Mouse (Mus musculus): Measurements from ENCODE around the gene Ptprt. TPM values are rescaled to one million over a fixed set of nuclear protein-coding genes. Genes with fewer than 3 reads are reported as not detected.
"Not testable (repeated sequence)": the region's sequence is repeated elsewhere in the genome, so short reads cannot be mapped to it uniquely, and the experiment has no call there.

Ptprt gene
- total and polyA plus RNA-seq, 3 experiments: 0.02 to 0.36 (median 0.08) TPM

- no peak for DNase-seq
- Histone ChIP-seq H3K27me3 (ENCODE audit: control insufficient read depth, insufficient read depth, low read length) (no peaks in the 10 kb centered on the region; the same call in 1 of the 2 replicates), H3K79me2 (replicated peaks; ENCODE audit: control insufficient read depth, insufficient read depth, low read length) (no peaks in the 10 kb centered on the region), H3K4me1 (ENCODE audit: control insufficient read depth, insufficient read depth, low read length) (no peaks in the 10 kb centered on the region), H3K4me3 (no peak overlapping the region), H3K27ac (no peak overlapping the region), H3K36me3 (ENCODE audit: control insufficient read depth, insufficient read depth, low read length) (no peaks in the 10 kb centered on the region), H3K9ac (ENCODE audit: low read depth, low read length) (no peak overlapping the region)
- 38% methylated on average over 1 of the region's 1 CpGs for WGBS
- intact Hi-C loops (cut with DNase I): no loop called here
- TF ChIP-seq CTCF (IDR thresholded peaks at IDR 0.05) (no peak), EP300 (IDR thresholded peaks at IDR 0.05; ENCODE audit: insufficient read depth, low read depth, low read length) (no peak), POLR2A (IDR thresholded peaks at IDR 0.05; ENCODE audit: insufficient read depth, low read depth, low read length) (no peak)
Measured at GRCm38 (mm10) chr2:161527192-161527591, 1133.8 kb downstream of the Ptprt start.

GRCm38 (mm10) chr2:161519671-161520070, 1141.3 kb downstream of the Ptprt start:
- no peak overlapping the region for H3K9ac ChIP-seq (ENCODE audit: low read depth, low read length)
- H3K79me2 ChIP-seq (replicated peaks; ENCODE audit: control insufficient read depth, insufficient read depth, low read length): no peaks in the 10 kb centered on the region
- 34% methylated on average over 2 of the region's 2 CpGs for WGBS
- TF ChIP-seq CTCF (IDR thresholded peaks at IDR 0.05): no peak
- no peak for TF ChIP-seq POLR2A (IDR thresholded peaks at IDR 0.05; ENCODE audit: insufficient read depth, low read depth, low read length)
- no peak for TF ChIP-seq EP300 (IDR thresholded peaks at IDR 0.05; ENCODE audit: insufficient read depth, low read depth, low read length)
- DNase-seq: no peak
- H3K27ac ChIP-seq: no peak overlapping the region
- no peaks in the 10 kb centered on the region for H3K27me3 ChIP-seq (ENCODE audit: control insufficient read depth, insufficient read depth, low read length)
- H3K4me1 ChIP-seq (ENCODE audit: control insufficient read depth, insufficient read depth, low read length): no peaks in the 10 kb centered on the region
- intact Hi-C loops (cut with DNase I): no loop called here
- H3K4me3 ChIP-seq: no peak overlapping the region
- H3K36me3 ChIP-seq (ENCODE audit: control insufficient read depth, insufficient read depth, low read length): no peaks in the 10 kb centered on the region

GRCm38 (mm10) chr2:161516921-161517320, 1144.0 kb downstream of the Ptprt start:
- WGBS: 17% methylated on average over 5 of the region's 5 CpGs
- no peak for DNase-seq
- H3K9ac ChIP-seq (ENCODE audit: low read depth, low read length): no peak overlapping the region
- H3K79me2 ChIP-seq (replicated peaks; ENCODE audit: control insufficient read depth, insufficient read depth, low read length): no peaks in the 10 kb centered on the region
- no peak overlapping the region for H3K4me3 ChIP-seq
- H3K27me3 ChIP-seq (ENCODE audit: control insufficient read depth, insufficient read depth, low read length): no peaks in the 10 kb centered on the region
- no peaks in the 10 kb centered on the region for H3K36me3 ChIP-seq (ENCODE audit: control insufficient read depth, insufficient read depth, low read length)
- no peak overlapping the region for H3K27ac ChIP-seq
- H3K4me1 ChIP-seq (ENCODE audit: control insufficient read depth, insufficient read depth, low read length): peaks cover 1% of the 10 kb centered on the region; the same call in 1 of the 2 replicates
- intact Hi-C loops (cut with DNase I): no loop called here
- TF ChIP-seq CTCF (IDR thresholded peaks at IDR 0.05) (no peak), EP300 (IDR thresholded peaks at IDR 0.05; ENCODE audit: insufficient read depth, low read depth, low read length) (no peak), POLR2A (IDR thresholded peaks at IDR 0.05; ENCODE audit: insufficient read depth, low read depth, low read length) (no peak)

- H3K27ac ChIP-seq: no peak overlapping the region
- no peak overlapping the region for H3K9ac ChIP-seq (ENCODE audit: low read depth, low read length)
- H3K27me3 ChIP-seq (ENCODE audit: control insufficient read depth, insufficient read depth, low read length): no peaks in the 10 kb centered on the region
- intact Hi-C loops (cut with DNase I): no loop called here
- H3K4me1 ChIP-seq (ENCODE audit: control insufficient read depth, insufficient read depth, low read length): peaks cover 1% of the 10 kb centered on the region; the same call in 1 of the 2 replicates
- H3K36me3 ChIP-seq (ENCODE audit: control insufficient read depth, insufficient read depth, low read length): peaks cover 1% of the 10 kb centered on the region; the same call in 1 of the 2 replicates
- WGBS: 95% methylated on average over 1 of the region's 1 CpGs
- TF ChIP-seq EP300 (IDR thresholded peaks at IDR 0.05; ENCODE audit: insufficient read depth, low read depth, low read length) (no peak), POLR2A (IDR thresholded peaks at IDR 0.05; ENCODE audit: insufficient read depth, low read depth, low read length) (no peak), CTCF (IDR thresholded peaks at IDR 0.05) (no peak)
- H3K4me3 ChIP-seq: no peak overlapping the region
- no peak for DNase-seq
- no peaks in the 10 kb centered on the region for H3K79me2 ChIP-seq (replicated peaks; ENCODE audit: control insufficient read depth, insufficient read depth, low read length)
Measured at GRCm38 (mm10) chr2:161513256-161513655, 1147.7 kb downstream of the Ptprt start.

DNA sequence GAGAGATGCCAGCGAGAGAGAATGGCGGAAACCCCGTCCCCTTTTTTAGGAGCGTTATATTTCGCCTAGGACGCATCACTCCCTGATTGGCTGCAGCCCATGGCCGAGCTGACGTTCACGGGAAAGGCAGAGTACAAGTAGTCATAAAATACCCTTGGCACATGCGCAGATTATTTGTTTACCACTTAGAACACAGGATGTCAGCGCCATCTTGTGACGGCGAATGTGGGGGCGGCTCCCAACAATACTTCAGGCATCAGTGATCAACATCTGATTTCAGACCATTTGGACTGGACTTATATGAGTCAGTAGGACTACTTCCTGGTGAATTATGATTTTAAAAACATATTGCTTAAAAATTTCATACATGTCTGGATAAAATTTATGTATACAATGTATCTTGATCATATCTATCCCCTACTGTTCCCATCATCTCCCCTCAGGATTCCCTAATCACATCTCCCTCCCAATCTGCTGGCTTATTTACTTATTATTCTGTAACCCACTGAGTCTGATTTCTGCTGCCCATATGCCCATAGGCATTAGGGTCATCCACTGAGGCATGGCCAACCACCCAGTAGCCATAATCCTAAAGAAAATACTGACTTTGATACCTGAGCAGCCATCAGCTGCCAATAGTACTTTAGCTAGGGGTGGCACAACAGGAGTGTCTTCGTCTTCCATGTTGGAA, 1148.9 kb downstream of the Ptprt start:
- H3K27me3 ChIP-seq (ENCODE audit: control insufficient read depth, insufficient read depth, low read length); H3K9ac ChIP-seq (ENCODE audit: low read depth, low read length); H3K4me1 ChIP-seq (ENCODE audit: control insufficient read depth, insufficient read depth, low read length); DNase-seq; H3K79me2 ChIP-seq (replicated peaks; ENCODE audit: control insufficient read depth, insufficient read depth, low read length); H3K36me3 ChIP-seq (ENCODE audit: control insufficient read depth, insufficient read depth, low read length); H3K4me3 ChIP-seq; intact Hi-C loops (cut with DNase I); H3K27ac ChIP-seq: not testable (repeated sequence)
- WGBS: 20% methylated on average over 6 of the region's 15 CpGs

GRCm38 (mm10) chr2:161511101-161511759, 1149.7 kb downstream of the Ptprt start:
- no peaks in the 10 kb centered on the region for H3K79me2 ChIP-seq (replicated peaks; ENCODE audit: control insufficient read depth, insufficient read depth, low read length)
- peak overlapping the region; percentile 63 for H3K9ac ChIP-seq (ENCODE audit: low read depth, low read length)
- H3K27me3 ChIP-seq (ENCODE audit: control insufficient read depth, insufficient read depth, low read length): no peaks in the 10 kb centered on the region
- peaks cover 1% of the 10 kb centered on the region; the same call in 1 of the 2 replicates for H3K4me1 ChIP-seq (ENCODE audit: control insufficient read depth, insufficient read depth, low read length)
- no peak for DNase-seq
- intact Hi-C loops (cut with DNase I): no loop called here
- H3K36me3 ChIP-seq (ENCODE audit: control insufficient read depth, insufficient read depth, low read length): peaks cover 1% of the 10 kb centered on the region; the same call in 1 of the 2 replicates
- H3K27ac ChIP-seq: no peak overlapping the region; the same call in 1 of the 2 replicates
- no peak overlapping the region for H3K4me3 ChIP-seq
- no peak for TF ChIP-seq POLR2A (IDR thresholded peaks at IDR 0.05; ENCODE audit: insufficient read depth, low read depth, low read length)
- TF ChIP-seq EP300 (IDR thresholded peaks at IDR 0.05; ENCODE audit: insufficient read depth, low read depth, low read length): no peak
- TF ChIP-seq CTCF (IDR thresholded peaks at IDR 0.05): no peak
- 18% methylated on average over 8 of the region's 8 CpGs for WGBS

All from heart, adult 2 months (tissue).